Mouse (Mus musculus) adrenal gland (tissue): Measurements from ENCODE around the gene Gm17622.

Source experiments
- intact Hi-C: fragments of 180-260 bp; cut with DNase I; formaldehyde crosslinking; loops from one replicate; pipeline ENCODE4 v1.15.1; 2025

The Gm17622 gene

GRCm38 (mm10) chr13:96510635-96511034, 20.1 kb downstream of the Gm17622 start:
- intact Hi-C loops = no loop called here

- intact Hi-C loops = no loop called here
Observed at GRCm38 (mm10) chr13:96511262-96511661, 20.7 kb downstream of the Gm17622 start.

- intact Hi-C loops = no loop called here
Observed at GRCm38 (mm10) chr13:96511893-96512292, 21.4 kb downstream of the Gm17622 start.

GRCm38 (mm10) chr13:96514154-96514942, 23.8 kb downstream of the Gm17622 start:
- intact Hi-C loops = no loop called here

- intact Hi-C loops = no loop called here
Observed at GRCm38 (mm10) chr13:96516249-96516648, 25.7 kb downstream of the Gm17622 start.

- intact Hi-C loops = no loop called here
Observed at GRCm38 (mm10) chr13:96517335-96517734, 26.8 kb downstream of the Gm17622 start.

- intact Hi-C loops = no loop called here
Observed at GRCm38 (mm10) chr13:96521294-96521693, 30.8 kb downstream of the Gm17622 start.

GRCm38 (mm10) chr13:96527022-96527421, 36.5 kb downstream of the Gm17622 start:
- intact Hi-C loops = no loop called here

- intact Hi-C loops = no loop called here
Observed at GRCm38 (mm10) chr13:96527856-96528255, 37.3 kb downstream of the Gm17622 start.

GRCm38 (mm10) chr13:96528776-96529175, 38.2 kb downstream of the Gm17622 start:
- intact Hi-C loops = no loop called here

GRCm38 (mm10) chr13:96529542-96529941, 39.0 kb downstream of the Gm17622 start:
- intact Hi-C loops = no loop called here

- intact Hi-C loops = no loop called here
Observed at GRCm38 (mm10) chr13:96530064-96530463, 39.5 kb downstream of the Gm17622 start.

GRCm38 (mm10) chr13:96532176-96532575, 41.6 kb downstream of the Gm17622 start:
- intact Hi-C loops = no loop called here

GRCm38 (mm10) chr13:96533742-96534141, 43.2 kb downstream of the Gm17622 start:
- intact Hi-C loops = no loop called here

- intact Hi-C loops = no loop called here
Observed at GRCm38 (mm10) chr13:96536821-96537572, 46.5 kb downstream of the Gm17622 start.

GRCm38 (mm10) chr13:96538103-96538502, 47.6 kb downstream of the Gm17622 start:
- intact Hi-C loops = no loop called here
